Mouse (Mus musculus) layer of hippocampus, adult 11-12 months (tissue): ENCODE results near the gene Dclre1b.
"Not testable (repeated sequence)": the region's sequence is repeated elsewhere in the genome, so short reads cannot be mapped to it uniquely, and the experiment has no call there.

Experiments
- DNase-seq: peaks from one replicate; pipeline ENCODE4 v3.0.0; 2022; ENCODE audit warnings: low spot score

Dclre1b gene

DNA sequence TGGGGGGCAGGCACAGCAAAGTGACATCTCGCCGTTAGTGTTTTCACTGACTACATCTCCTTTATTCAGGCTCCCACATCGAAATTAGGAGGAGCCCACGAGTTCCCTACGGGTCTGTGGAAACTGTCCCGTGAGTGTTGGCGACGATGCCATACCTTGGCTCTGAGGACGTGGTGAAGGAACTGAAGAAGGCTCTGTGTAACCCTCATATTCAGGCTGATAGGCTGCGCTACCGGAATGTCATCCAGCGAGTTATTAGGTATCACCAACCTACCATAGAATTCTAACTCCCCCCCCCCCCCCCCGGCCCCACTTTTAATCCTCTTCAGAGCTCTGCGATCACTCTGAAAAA, 531 bp upstream of the Dclre1b start:
- DNase-seq = no peak

DNA sequence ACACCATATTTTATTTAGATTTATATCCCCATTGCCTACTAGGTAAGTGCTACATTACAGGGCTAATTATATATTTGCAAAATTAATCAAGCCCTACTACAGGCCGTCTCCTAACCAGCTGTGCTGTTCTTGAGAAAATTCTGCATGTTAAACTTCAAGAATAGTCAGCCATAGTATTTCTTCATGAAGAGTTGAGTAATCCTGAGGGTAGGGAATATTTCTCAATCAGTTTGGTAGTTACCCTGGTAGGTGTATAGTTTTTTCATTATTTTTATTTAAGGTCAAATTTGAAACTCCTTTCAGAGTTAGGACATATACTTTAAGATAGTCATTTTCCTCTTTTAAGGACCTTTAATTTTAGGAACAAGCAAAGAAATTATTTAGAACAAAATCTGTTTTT, 3.6 kb downstream of the Dclre1b start:
- no peak for DNase-seq

DNA sequence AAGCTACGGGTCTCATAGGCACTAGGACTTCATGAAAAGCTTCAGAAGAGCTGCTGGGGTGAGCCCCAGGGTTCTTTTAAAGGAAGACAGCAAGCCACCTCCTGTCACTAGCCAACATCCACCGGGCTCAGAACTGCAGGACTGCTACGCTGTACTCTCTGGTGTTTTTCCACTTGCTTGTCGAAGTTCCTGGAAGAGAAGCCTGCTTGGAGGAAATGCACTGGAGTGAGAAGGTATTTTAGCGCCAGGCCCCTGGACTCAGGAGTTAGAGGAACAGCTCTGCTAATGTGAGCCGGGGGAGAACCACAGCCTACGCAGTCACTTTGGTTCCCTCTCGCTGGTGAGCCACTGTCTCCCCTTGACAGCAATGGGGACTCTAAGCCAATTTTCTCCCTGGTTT, 6.4 kb downstream of the Dclre1b start:
- DNase-seq = peak; percentile 16

- peak; percentile 82 for DNase-seq
Observed at GRCm38 (mm10) chr3:103801631-103802531, 7.4 kb downstream of the Dclre1b start.

GRCm38 (mm10) chr3:103799507-103799906, 9.7 kb downstream of the Dclre1b start:
- DNase-seq = no peak

- DNase-seq = no peak
Observed at GRCm38 (mm10) chr3:103796389-103796788, 12.9 kb downstream of the Dclre1b start.

GRCm38 (mm10) chr3:103792566-103792965, 16.7 kb downstream of the Dclre1b start:
- no peak for DNase-seq

DNA sequence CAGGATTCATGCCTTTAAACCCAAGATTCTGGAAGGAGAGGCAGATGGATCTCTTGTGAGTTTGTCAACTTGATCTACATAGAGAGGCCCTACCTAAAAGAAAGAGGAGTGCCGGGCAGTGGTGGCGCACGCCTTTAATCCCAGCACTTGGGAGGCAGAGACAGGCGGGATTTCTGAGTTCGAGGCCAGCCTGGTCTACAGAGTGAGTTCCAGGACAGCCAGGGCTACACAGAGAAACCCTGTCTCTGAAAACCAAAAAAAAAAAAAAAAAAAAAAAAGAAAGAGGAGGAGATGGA, 17.2 kb downstream of the Dclre1b start:
- DNase-seq = not testable (repeated sequence)

DNA sequence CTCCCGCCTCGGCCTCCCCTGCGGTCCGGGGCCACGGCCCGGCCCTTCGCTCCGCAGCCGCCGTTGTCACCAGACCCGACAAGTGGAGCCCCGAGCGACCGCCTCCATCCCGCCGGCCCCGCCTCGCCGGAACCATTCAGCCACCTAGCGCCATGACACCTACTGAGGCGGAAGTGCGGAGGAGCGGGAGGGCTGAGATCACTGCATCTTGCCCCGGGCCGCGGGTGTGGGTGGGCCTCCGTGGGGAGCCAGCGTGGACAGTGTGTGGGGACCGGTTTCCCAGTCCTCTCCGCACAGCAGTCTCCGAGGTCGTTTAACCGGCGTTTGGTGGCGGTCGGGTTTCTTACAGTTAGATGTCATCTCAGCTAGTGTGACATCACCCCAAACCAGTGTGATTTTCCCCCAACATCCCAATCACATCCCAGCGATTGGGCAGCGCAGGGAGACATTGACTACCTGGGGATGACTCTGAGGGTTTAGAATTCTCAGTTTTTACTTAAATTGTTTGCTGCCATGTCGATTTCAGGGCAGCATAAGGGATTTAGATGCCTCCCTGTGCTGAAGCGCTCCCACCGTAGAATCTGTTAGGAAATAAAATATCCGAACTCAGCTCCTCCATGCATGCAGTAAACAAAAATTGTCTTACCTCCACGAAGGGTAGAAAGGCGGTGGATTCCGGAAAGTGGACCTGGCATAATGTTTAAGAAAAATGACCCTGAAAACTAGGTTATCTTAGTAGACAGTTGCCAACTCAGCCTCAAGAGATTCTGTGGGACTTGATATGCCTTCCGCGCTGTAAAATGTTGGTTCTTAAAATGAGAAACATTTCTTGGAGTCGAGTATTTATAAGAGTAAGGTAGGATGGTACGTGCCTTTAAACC, 17.8 kb downstream of the Dclre1b start, which contains the start of gene Hipk1:
TSS of gene Hipk1 (minus strand) at position 334 of the 881 bp plus-strand sequence.
- peak; percentile 95 for DNase-seq

DNA sequence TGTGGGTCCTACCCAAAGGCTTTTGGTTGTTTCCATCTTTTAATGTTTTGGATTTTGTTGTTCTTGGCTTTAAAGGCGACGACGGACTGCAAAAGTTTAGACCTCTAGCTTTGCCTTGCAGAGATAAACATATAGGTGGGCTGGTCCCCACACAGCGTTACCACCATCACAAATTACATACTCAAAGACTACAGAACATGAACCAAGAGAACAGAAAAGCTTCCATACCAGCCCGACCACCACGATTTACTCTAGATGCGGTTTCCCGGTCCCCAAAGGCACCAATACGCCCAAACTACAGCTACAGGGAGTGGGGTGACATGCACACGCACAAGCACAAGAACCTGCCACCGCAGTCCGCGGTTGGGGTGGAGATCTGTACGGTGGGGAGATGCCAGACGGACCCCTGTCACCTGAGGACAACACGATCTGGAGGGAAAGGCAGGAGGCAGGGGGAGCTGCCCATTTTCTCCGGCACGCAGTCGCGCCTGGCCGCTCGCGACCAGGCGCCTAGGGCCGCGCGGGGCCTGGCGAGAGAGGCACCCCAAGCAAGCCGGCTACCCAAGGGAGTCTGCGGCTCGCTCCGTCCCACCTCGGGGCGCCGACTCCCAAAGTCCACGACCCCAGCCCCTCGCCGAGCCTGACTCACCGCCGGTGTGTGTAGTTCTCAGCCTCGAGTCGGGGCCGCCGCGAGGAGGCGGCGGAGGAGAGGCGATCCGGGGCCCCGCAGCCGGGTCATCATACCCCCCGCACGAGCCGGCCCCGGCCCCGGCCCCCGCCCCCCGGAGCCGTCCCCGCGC, 18.7 kb downstream of the Dclre1b start:
- DNase-seq = no peak

DNA sequence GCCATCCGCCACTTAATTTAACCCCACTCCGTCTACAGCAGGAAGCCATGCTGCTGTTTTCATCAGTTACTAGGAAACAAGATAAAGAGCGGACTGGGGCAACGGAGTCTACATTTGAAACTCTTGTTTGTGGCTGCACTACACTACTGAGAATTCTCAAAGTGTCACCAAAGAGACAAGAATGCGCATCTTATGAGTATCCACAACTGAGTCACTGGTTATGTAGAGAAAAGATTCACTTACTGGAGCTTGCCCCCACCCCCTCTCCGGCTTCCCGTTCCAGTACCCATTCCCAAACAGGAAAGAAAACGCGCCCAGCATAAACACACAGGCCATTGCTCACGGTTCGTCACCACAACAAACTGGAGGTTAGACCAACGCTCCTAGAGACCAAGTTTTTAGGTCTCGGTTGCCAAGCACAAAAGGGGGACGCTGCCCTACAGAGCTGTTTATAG, 19.3 kb downstream of the Dclre1b start:
- no peak for DNase-seq

- no peak for DNase-seq
Observed at GRCm38 (mm10) chr3:103789096-103789495, 20.1 kb downstream of the Dclre1b start.

- no peak for DNase-seq
Observed at GRCm38 (mm10) chr3:103787225-103787624, 22.0 kb downstream of the Dclre1b start.

DNA sequence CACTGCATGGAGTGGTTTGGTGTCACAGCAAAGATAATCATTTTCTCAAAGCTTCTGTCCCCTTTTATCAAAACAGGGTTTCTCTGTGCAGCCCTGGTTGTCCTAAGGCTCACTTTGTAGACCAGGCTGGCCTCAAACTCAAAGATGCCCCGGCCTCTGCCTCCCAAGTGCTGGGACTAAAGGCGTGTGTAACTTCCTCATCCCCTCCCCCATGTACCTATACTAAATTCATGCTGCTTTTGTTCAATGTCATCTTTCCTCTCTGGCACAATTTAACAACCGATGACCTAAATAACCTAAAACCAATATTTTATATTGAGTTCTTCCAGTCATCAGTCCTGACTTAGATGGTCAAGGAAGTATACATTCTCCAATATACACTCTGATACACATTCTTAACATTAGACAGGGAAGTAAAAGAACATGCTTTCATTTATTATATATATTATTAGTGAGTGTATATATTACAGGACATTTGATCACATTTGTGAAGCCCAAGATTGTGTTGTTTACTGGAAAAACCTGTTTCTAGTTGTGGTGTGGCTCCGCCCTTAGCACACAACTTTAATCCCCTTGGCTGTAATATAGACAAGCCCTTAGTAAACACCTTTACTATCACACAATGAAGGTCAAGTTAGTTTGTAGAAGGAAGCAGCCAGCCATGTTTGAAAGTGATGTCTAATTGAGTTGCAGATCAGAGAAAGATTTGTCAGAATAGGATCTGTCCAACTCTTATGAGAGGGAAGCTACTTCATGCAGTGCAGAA, 26.2 kb downstream of the Dclre1b start:
- DNase-seq = no peak

- DNase-seq = no peak
Observed at GRCm38 (mm10) chr3:103780777-103781176, 28.5 kb downstream of the Dclre1b start.

DNA sequence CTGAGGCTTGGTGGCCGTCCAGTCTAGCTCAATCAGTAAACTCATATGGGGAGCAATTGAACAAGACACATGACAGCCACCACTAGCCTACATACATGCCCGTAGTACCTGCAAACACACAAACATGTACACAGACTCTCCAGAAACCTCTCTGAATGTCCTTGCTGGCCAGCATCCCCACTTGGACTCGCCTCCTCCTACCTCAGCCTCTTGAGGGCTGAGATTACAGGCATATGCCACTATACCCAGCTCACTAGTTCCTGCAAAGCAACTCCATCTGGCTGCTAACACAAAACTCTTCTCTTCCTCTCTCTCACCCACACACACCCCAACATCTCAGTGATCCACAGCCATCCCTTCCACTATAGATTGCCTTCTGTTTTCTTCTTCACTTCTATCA, 29.0 kb downstream of the Dclre1b start:
- no peak for DNase-seq

DNA sequence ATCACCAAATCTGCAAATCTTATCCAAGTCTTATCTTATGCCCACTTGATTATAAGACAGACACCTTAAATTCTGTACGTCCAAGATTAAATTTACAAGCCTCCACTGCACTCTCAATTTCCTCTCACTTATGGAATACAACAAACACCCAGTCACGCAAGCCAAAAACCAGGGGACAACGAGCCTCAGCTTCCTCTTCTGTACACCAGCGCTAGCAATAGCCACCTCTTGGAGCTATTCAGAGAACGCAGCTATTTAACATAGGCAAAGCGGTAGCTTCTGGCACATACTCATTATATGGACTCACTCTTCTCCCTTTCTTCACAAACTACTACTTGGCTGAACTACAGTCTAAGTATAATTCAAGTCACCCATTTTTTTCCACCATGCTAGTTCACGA, 30.1 kb downstream of the Dclre1b start:
- no peak for DNase-seq

- no peak for DNase-seq
Observed at GRCm38 (mm10) chr3:103778660-103779059, 30.6 kb downstream of the Dclre1b start.

DNA sequence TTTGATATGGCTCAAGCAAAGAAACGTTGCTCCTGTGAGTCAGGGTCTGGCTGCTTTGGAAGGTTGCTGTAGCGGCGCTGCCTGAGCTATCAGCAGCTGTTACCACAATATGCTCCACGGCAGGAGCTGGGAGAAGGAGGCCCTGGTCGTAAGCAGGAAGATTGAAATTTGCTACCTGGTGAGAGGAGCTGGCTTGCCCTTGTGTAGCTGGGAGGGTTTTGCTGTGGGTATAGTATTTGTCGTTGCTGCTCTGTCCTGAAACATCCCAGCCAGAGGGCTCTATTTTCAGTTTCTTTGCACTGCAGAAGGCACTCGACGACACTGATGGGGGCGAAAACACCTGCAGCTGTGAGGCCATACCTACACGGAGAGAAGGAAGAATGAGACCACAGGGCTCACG, 31.3 kb downstream of the Dclre1b start:
- no peak for DNase-seq

DNA sequence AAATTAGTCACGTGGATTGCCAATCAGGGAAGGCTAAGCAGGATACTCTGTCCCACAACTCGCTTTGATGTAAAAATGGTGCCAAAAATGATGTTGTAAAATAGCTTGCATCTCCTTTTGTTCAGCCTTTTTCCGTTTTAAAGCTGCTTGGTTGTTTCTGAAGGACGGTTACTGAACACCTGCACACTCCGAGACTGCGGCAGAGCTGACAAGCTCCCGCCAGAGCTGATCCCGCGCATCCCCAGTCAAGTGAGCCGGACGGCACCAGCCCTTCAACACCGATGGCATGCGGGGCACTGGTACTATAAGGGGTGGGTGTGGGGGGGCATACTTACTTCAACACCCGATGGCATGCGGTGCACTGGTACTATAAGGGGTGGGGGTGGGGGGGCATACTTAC, 35.2 kb downstream of the Dclre1b start:
- DNase-seq = no peak

DNA sequence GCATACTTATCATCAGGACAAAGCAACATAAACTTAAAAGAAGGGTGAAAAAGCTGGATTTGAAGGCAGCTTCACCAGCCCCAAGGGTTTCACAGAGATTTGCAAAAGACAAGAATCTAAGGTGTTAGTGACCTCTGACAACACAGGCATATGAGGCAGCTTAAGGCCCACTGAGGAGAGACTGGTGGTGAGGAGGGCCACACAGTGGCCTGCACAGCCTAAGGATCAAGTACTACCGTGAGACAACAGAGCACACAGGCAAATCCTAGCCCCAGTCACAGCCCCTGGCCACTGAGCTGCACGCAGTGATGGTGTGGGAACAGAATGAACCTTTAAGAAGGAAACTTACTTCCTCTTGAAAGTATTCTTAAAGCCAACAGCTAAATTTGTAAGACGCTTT, 35.7 kb downstream of the Dclre1b start:
- DNase-seq = no peak

DNA sequence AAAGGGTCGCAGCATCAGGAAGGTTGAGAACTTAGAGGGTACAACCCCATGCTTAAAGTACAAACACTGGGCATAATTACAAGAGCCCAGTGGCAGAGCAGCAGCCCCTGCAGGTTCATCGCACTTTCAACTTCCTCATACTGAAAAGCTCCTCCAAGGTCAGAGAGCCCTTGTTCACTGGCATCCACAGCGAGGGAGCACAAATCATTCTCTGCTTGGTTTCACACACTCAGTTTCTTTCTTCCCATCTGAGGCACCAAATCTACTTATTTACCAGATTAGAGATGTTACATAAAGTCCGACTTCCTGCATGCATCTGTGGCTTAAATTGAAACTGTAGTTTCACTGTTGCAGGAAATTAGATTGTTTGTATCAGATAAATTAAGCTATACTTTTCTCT, 36.4 kb downstream of the Dclre1b start:
- no peak for DNase-seq
